Mouse (Mus musculus) neural tube, embryonic 15.5 days (tissue): ENCODE measurements around the gene Lamp1. TPM values are rescaled to one million over a fixed set of nuclear protein-coding genes. Genes with fewer than 3 reads are reported as not detected.
A peak's percentile ranks its signal among the peaks of the same experiment; 100 is the strongest.

Experiments
- ATAC-seq: fragments of 200-750 bp; cut with Nextera tagmentation; 2 replicates; pipeline ENCODE4 v1.8.0; 2017; ENCODE audit warnings: mild to moderate bottlenecking, moderate TSS enrichment, moderate library complexity; ENCODE audit not compliant: low FRiP score
- H3K27ac ChIP-seq: fragments of 300-500 bp; sonication (generic); replicated peaks from 2 replicates; pipeline ENCODE4 v1.5.1; 2015; ENCODE audit warnings: mild to moderate bottlenecking, inconsistent platforms
- H3K27me3 ChIP-seq: fragments of 300-500 bp; sonication (generic); replicated peaks from 2 replicates; pipeline ENCODE4 v1.6.1; 2015; ENCODE audit warnings: inconsistent platforms
- H3K36me3 ChIP-seq: fragments of 300-500 bp; sonication (generic); 2 replicates; pipeline ENCODE4 v1.6.1; 2015; ENCODE audit warnings: inconsistent platforms
- H3K4me1 ChIP-seq: fragments of 300-500 bp; sonication (generic); 2 replicates; pipeline ENCODE4 v1.6.1; 2015; ENCODE audit warnings: inconsistent platforms
- H3K4me2 ChIP-seq: fragments of 300-500 bp; sonication (generic); 2 replicates; pipeline ENCODE4 v1.6.1; 2015; ENCODE audit warnings: inconsistent platforms, mild to moderate bottlenecking, moderate library complexity
- H3K4me3 ChIP-seq: fragments of 300-500 bp; sonication (generic); replicated peaks from 2 replicates; pipeline ENCODE4 v1.5.1; 2015; ENCODE audit warnings: mild to moderate bottlenecking, inconsistent platforms
- H3K9ac ChIP-seq: fragments of 300-500 bp; sonication (generic); replicated peaks from 2 replicates; pipeline ENCODE4 v1.6.1; 2015; ENCODE audit warnings: mild to moderate bottlenecking, inconsistent platforms
- H3K9me3 ChIP-seq: fragments of 300-500 bp; sonication (generic); replicated peaks from 2 replicates; pipeline ENCODE4 v1.6.1; 2016; ENCODE audit warnings: inconsistent platforms
- WGBS: fragments of 180-500 bp; shearing (Covaris S2); methylation state at CpG from one replicate; pipeline ENCODE4 v1.1.7; 2015; ENCODE audit warnings: mixed read lengths; 5-methylcytosine and 5-hydroxymethylcytosine counted together
- polyA plus RNA-seq: library from polyadenylated mRNA; unstranded; fragments of >200 nt; fragmentation: Nextera tagmentation; extraction: Ambion mirVana; gene quantifications from 2 replicates; pipeline ENCODE4 v1.2.1, GENCODE M21; 2015

The Lamp1 gene
- polyA plus RNA-seq, 1 experiment from 2014 or later, result 286 TPM

GRCm38 (mm10) chr8:13141681-13142080, 17.3 kb upstream of the Lamp1 start:
- Histone ChIP-seq H3K36me3 (peaks cover 98% of the 10 kb centered on the region), H3K4me1 (no peaks in the 10 kb centered on the region), H3K9ac (no peak overlapping the region), H3K4me2 (no peak overlapping the region), H3K27ac (no peak overlapping the region), H3K27me3 (no peaks in the 10 kb centered on the region), H3K4me3 (no peak overlapping the region), H3K9me3 (no peaks in the 10 kb centered on the region)
- no peak for ATAC-seq
- 95% methylated on average over 5 of the region's 5 CpGs for WGBS

- ATAC-seq, result no peak
- no peaks in the 10 kb centered on the region for H3K27me3 ChIP-seq
These were observed 10.5 kb upstream of the Lamp1 start for GRCm38 (mm10) chr8:13148476-13148875.

GRCm38 (mm10) chr8:13149287-13149686, 9.7 kb upstream of the Lamp1 start:
- H3K36me3 ChIP-seq, result peaks cover 60% of the 10 kb centered on the region
- WGBS, result 94% methylated on average over 2 of the region's 2 CpGs
- ATAC-seq, result no peak
- no peaks in the 10 kb centered on the region for H3K27me3 ChIP-seq
- H3K4me2 ChIP-seq, result no peak overlapping the region
- H3K9me3 ChIP-seq, result no peaks in the 10 kb centered on the region
- H3K27ac ChIP-seq, result no peak overlapping the region
- no peak overlapping the region for H3K4me3 ChIP-seq
- H3K9ac ChIP-seq, result no peak overlapping the region
- no peaks in the 10 kb centered on the region for H3K4me1 ChIP-seq

More at GRCm38 (mm10) chr8:13148476-13148875, 10.5 kb upstream of the Lamp1 start:
- WGBS, result 92% methylated on average over 2 of the region's 2 CpGs
- peaks cover 63% of the 10 kb centered on the region for H3K36me3 ChIP-seq
- H3K4me2 ChIP-seq, result no peak overlapping the region
- H3K4me1 ChIP-seq, result no peaks in the 10 kb centered on the region
- no peak overlapping the region for H3K9ac ChIP-seq
- H3K27ac ChIP-seq, result no peak overlapping the region
- no peaks in the 10 kb centered on the region for H3K9me3 ChIP-seq
- H3K4me3 ChIP-seq, result no peak overlapping the region

- WGBS, result 73% methylated on average over 5 of the region's 5 CpGs
- no peak for ATAC-seq
These were observed 9.1 kb upstream of the Lamp1 start for GRCm38 (mm10) chr8:13149866-13150265.

GRCm38 (mm10) chr8:13150929-13151328, 8.0 kb upstream of the Lamp1 start:
- Histone ChIP-seq H3K9me3 (no peaks in the 10 kb centered on the region), H3K27me3 (no peaks in the 10 kb centered on the region), H3K27ac (no peak overlapping the region), H3K9ac (no peak overlapping the region), H3K4me3 (no peak overlapping the region), H3K36me3 (peaks cover 46% of the 10 kb centered on the region), H3K4me1 (no peaks in the 10 kb centered on the region), H3K4me2 (no peak overlapping the region)
- ATAC-seq, result no peak
- WGBS, result 94% methylated on average over 2 of the region's 2 CpGs

More at GRCm38 (mm10) chr8:13149866-13150265, 9.1 kb upstream of the Lamp1 start:
- Histone ChIP-seq H3K4me1 (no peaks in the 10 kb centered on the region), H3K4me2 (no peak overlapping the region), H3K27ac (no peak overlapping the region), H3K27me3 (no peaks in the 10 kb centered on the region), H3K4me3 (no peak overlapping the region), H3K36me3 (peaks cover 54% of the 10 kb centered on the region), H3K9ac (no peak overlapping the region), H3K9me3 (no peaks in the 10 kb centered on the region)

GRCm38 (mm10) chr8:13154099-13154498, 4.9 kb upstream of the Lamp1 start:
- Histone ChIP-seq H3K9me3 (no peaks in the 10 kb centered on the region), H3K4me1 (peaks cover 6% of the 10 kb centered on the region; the same call in 1 of the 2 replicates), H3K27me3 (no peaks in the 10 kb centered on the region), H3K4me3 (no peak overlapping the region), H3K36me3 (peaks cover 19% of the 10 kb centered on the region), H3K4me2 (no peak overlapping the region), H3K27ac (no peak overlapping the region), H3K9ac (no peak overlapping the region)
- 84% methylated on average over 9 of the region's 9 CpGs for WGBS
- no peak for ATAC-seq

- no peaks in the 10 kb centered on the region for H3K9me3 ChIP-seq
- peaks cover 13% of the 10 kb centered on the region for H3K4me1 ChIP-seq
- H3K4me2 ChIP-seq, result no peak overlapping the region
- no peak overlapping the region for H3K27ac ChIP-seq
- H3K9ac ChIP-seq, result no peak overlapping the region
- WGBS, result 74% methylated on average over 9 of the region's 9 CpGs
- ATAC-seq, result no peak
- H3K27me3 ChIP-seq, result no peaks in the 10 kb centered on the region
- H3K4me3 ChIP-seq, result no peak overlapping the region
- H3K36me3 ChIP-seq, result peaks cover 10% of the 10 kb centered on the region; the same call in 1 of the 2 replicates
These were observed 3.6 kb upstream of the Lamp1 start for GRCm38 (mm10) chr8:13155358-13155757.

GRCm38 (mm10) chr8:13156327-13157097, 2.4 kb upstream of the Lamp1 start:
- no peak for ATAC-seq
- Histone ChIP-seq H3K9ac (no peak overlapping the region), H3K4me2 (no peak overlapping the region), H3K36me3 (peaks cover 6% of the 10 kb centered on the region; the same call in 1 of the 2 replicates), H3K4me3 (no peak overlapping the region), H3K9me3 (no peaks in the 10 kb centered on the region), H3K4me1 (peaks cover 24% of the 10 kb centered on the region), H3K27me3 (no peaks in the 10 kb centered on the region), H3K27ac (no peak overlapping the region)
- 80% methylated on average over 12 of the region's 12 CpGs for whole genome bisulfite sequencing

- peak; percentile 67 for ATAC-seq
- Histone ChIP-seq H3K27ac (peak overlapping the region; percentile 80), H3K36me3 (0 out of 2 replicates have a peak, but pooled peaks cover 3% of the 10 kb centered on the region), H3K4me1 (peaks cover 37% of the 10 kb centered on the region), H3K4me2 (peak overlapping the region; percentile 94), H3K4me3 (peak overlapping the region; percentile 98), H3K9ac (peak overlapping the region; percentile 96), H3K27me3 (no peaks in the 10 kb centered on the region), H3K9me3 (no peaks in the 10 kb centered on the region)
- WGBS, result under 1% methylated on average over 47 of the region's 49 CpGs
These were observed 468 bp downstream of the Lamp1 start for GRCm38 (mm10) chr8:13159377-13159881.

- no peak for ATAC-seq
- no peak overlapping the region for H3K27ac ChIP-seq
- 0 out of 2 replicates have a peak overlapping the region, but pooled peaks have one; percentile 96 for H3K9ac ChIP-seq
- WGBS, result 86% methylated on average over 3 of the region's 3 CpGs
- no peaks in the 10 kb centered on the region for H3K27me3 ChIP-seq
- no peaks in the 10 kb centered on the region for H3K36me3 ChIP-seq
- H3K4me3 ChIP-seq, result peak overlapping the region; percentile 98; the same call in 1 of the 2 replicates
- no peaks in the 10 kb centered on the region for H3K9me3 ChIP-seq
- peak overlapping the region; percentile 94 for H3K4me2 ChIP-seq
- peaks cover 37% of the 10 kb centered on the region for H3K4me1 ChIP-seq
These were observed 1.7 kb downstream of the Lamp1 start for GRCm38 (mm10) chr8:13160691-13161090.

- Histone ChIP-seq H3K27ac (no peak overlapping the region), H3K4me2 (no peak overlapping the region), H3K4me3 (no peak overlapping the region), H3K9ac (no peak overlapping the region), H3K4me1 (peaks cover 37% of the 10 kb centered on the region), H3K36me3 (no peaks in the 10 kb centered on the region), H3K27me3 (no peaks in the 10 kb centered on the region), H3K9me3 (no peaks in the 10 kb centered on the region)
- ATAC-seq, result no peak
- WGBS, result 73% methylated on average over 6 of the region's 6 CpGs
These were observed 3.1 kb downstream of the Lamp1 start for GRCm38 (mm10) chr8:13162098-13162497.

- no peaks in the 10 kb centered on the region for H3K27me3 ChIP-seq
- H3K9ac ChIP-seq, result no peak overlapping the region
- H3K36me3 ChIP-seq, result peaks cover 14% of the 10 kb centered on the region
- no peak for ATAC-seq
- H3K4me3 ChIP-seq, result no peak overlapping the region
- no peaks in the 10 kb centered on the region for H3K9me3 ChIP-seq
- H3K4me2 ChIP-seq, result no peak overlapping the region
- peaks cover 33% of the 10 kb centered on the region for H3K4me1 ChIP-seq
- H3K27ac ChIP-seq, result no peak overlapping the region
- 92% methylated on average over 1 of the region's 1 CpGs for WGBS
These were observed 4.6 kb downstream of the Lamp1 start for GRCm38 (mm10) chr8:13163563-13163962.
